Mouse (Mus musculus) cerebellum, adult 9-11 months (tissue): ENCODE measurements around the gene Haus5.

Experiments used
- DNase-seq: peaks from one replicate; pipeline ENCODE4 v3.0.0; 2022

The Haus5 gene

GRCm38 (mm10) chr7:30664529-30665200 is at the start of gene Haus5:
TSS of gene Haus5 (minus strand) at chr7:30664994.
- peak; percentile 90 for DNase-seq

GRCm38 (mm10) chr7:30711942-30712341 is 47.1 kb upstream of the Haus5 start, which contains the start of gene Atp4a:
TSS of gene Atp4a (plus strand) at chr7:30712209.
- DNase-seq, result no peak

GRCm38 (mm10) chr7:30707441-30707840 is 42.6 kb upstream of the Haus5 start:
- DNase-seq, result no peak

- DNase-seq, result no peak
These were observed 41.6 kb upstream of the Haus5 start for GRCm38 (mm10) chr7:30706214-30706882.

GRCm38 (mm10) chr7:30698589-30698988 is 33.8 kb upstream of the Haus5 start, which contains the start of gene 2200002J24Rik:
TSS of gene 2200002J24Rik (plus strand) at chr7:30698926.
- no peak for DNase-seq

GRCm38 (mm10) chr7:30698101-30698500 is 33.3 kb upstream of the Haus5 start:
- no peak for DNase-seq

- DNase-seq, result no peak
These were observed 23.5 kb upstream of the Haus5 start for GRCm38 (mm10) chr7:30688325-30688724.

- no peak for DNase-seq
These were observed 18.6 kb upstream of the Haus5 start for GRCm38 (mm10) chr7:30683425-30683824.

- DNase-seq, result no peak
These were observed 17.1 kb upstream of the Haus5 start for GRCm38 (mm10) chr7:30681897-30682296.

- DNase-seq, result no peak
These were observed 13.6 kb upstream of the Haus5 start for GRCm38 (mm10) chr7:30678263-30678975.

- DNase-seq, result no peak
These were observed 6.7 kb upstream of the Haus5 start, which contains the start of gene Pmis2 for GRCm38 (mm10) chr7:30671480-30671879. TSS of gene Pmis2 (minus strand) at chr7:30671605.

- no peak for DNase-seq
These were observed 4.4 kb upstream of the Haus5 start for GRCm38 (mm10) chr7:30669229-30669628.

GRCm38 (mm10) chr7:30665321-30665720 is 527 bp upstream of the Haus5 start:
- DNase-seq, result peak; percentile 42

- peak; percentile 99 for DNase-seq
These were observed 14.9 kb downstream of the Haus5 start, which contains the start of gene Rbm42 for GRCm38 (mm10) chr7:30649591-30650540. TSS of gene Rbm42 (minus strand) at chr7:30650317.

GRCm38 (mm10) chr7:30639083-30639482 is 25.7 kb downstream of the Haus5 start:
- no peak for DNase-seq

GRCm38 (mm10) chr7:30636395-30636794 is 28.4 kb downstream of the Haus5 start:
- DNase-seq, result no peak

- DNase-seq, result no peak
These were observed 29.0 kb downstream of the Haus5 start, which contains the start of gene Etv2 for GRCm38 (mm10) chr7:30635752-30636151. TSS of gene Etv2 (minus strand) at chr7:30635852.

GRCm38 (mm10) chr7:30634621-30635020 is 30.2 kb downstream of the Haus5 start:
- DNase-seq, result no peak

- DNase-seq, result no peak
These were observed 30.9 kb downstream of the Haus5 start for GRCm38 (mm10) chr7:30633762-30634412.

GRCm38 (mm10) chr7:30629013-30629412 is 35.8 kb downstream of the Haus5 start:
- DNase-seq, result no peak

GRCm38 (mm10) chr7:30626647-30627046 is 38.1 kb downstream of the Haus5 start:
- DNase-seq, result no peak
